Mouse (Mus musculus) liver, embryonic 11.5 days (tissue): Measurements from ENCODE around the gene Efcab5. TPM values are rescaled to one million over a fixed set of nuclear protein-coding genes. Genes with fewer than 3 reads are reported as not detected.

ENCODE experiments used
- ATAC-seq: fragments of 200-750 bp; cut with Nextera tagmentation; replicated peaks from 2 replicates; pipeline ENCODE4 v1.8.0; 2017; ENCODE audit warnings: moderate number of reproducible peaks, mild to moderate bottlenecking, moderate TSS enrichment, moderate library complexity; ENCODE audit not compliant: low FRiP score
- DNase-seq: peaks from one replicate; pipeline ENCODE4 v3.0.0-alpha.2; 2017; ENCODE audit warnings: low spot score
- H3K27ac ChIP-seq: fragments of 300-500 bp; sonication (generic); 2 replicates; pipeline ENCODE4 v1.5.1; 2014; ENCODE audit warnings: mild to moderate bottlenecking, low read depth, low read length, control low read depth
- H3K27me3 ChIP-seq: fragments of 300-500 bp; sonication (generic); replicated peaks from 2 replicates; pipeline ENCODE4 v1.6.1; 2014; ENCODE audit warnings: low read length, mixed read lengths; ENCODE audit not compliant: control insufficient read depth, insufficient read depth
- H3K36me3 ChIP-seq: fragments of 300-500 bp; sonication (generic); 2 replicates; pipeline ENCODE4 v1.6.1; 2014; ENCODE audit warnings: mild to moderate bottlenecking, low read length, moderate library complexity, mixed read lengths; ENCODE audit not compliant: control insufficient read depth, insufficient read depth
- H3K4me1 ChIP-seq: fragments of 300-500 bp; sonication (generic); replicated peaks from 2 replicates; pipeline ENCODE4 v1.6.1; 2014; ENCODE audit warnings: low read length, mixed read lengths; ENCODE audit not compliant: control insufficient read depth, insufficient read depth
- H3K4me2 ChIP-seq: fragments of 300-500 bp; sonication (generic); 2 replicates; pipeline ENCODE4 v1.6.1; 2014; ENCODE audit warnings: mild to moderate bottlenecking, control low read depth, moderate library complexity
- H3K4me3 ChIP-seq: fragments of 300-500 bp; sonication (generic); 2 replicates; pipeline ENCODE4 v1.5.1; 2014; ENCODE audit warnings: low read depth, low read length, control low read depth
- H3K9ac ChIP-seq: fragments of 300-500 bp; sonication (generic); 2 replicates; pipeline ENCODE4 v1.6.1; 2014; ENCODE audit warnings: low read depth, low read length, control low read depth
- H3K9me3 ChIP-seq: fragments of 300-500 bp; sonication (generic); 2 replicates; pipeline ENCODE4 v1.6.1; 2016; ENCODE audit warnings: low read length, inconsistent platforms, mixed read lengths; ENCODE audit not compliant: control insufficient read depth
- WGBS: fragments of 180-500 bp; shearing (Covaris S2); extraction: QIAGEN DNeasy Blood & Tissue Kit; methylation state at CpG from one replicate; pipeline ENCODE4 v1.1.7; 2014; 5-methylcytosine and 5-hydroxymethylcytosine counted together
- polyA plus RNA-seq: library from polyadenylated mRNA; unstranded; fragments of >200 nt; fragmentation: Nextera tagmentation; extraction: Ambion mirVana; gene quantifications from 2 replicates; pipeline ENCODE4 v1.2.1, GENCODE M21; 2014

The Efcab5 gene
- polyA plus RNA-seq, 1 experiment from 2014 or later, result 0.41 TPM

GRCm38 (mm10) chr11:77182616-77183015 is 6.2 kb downstream of the Efcab5 start:
- H3K9me3 ChIP-seq, result no peaks in the 10 kb centered on the region
- DNase-seq, result no peak

GRCm38 (mm10) chr11:77182041-77182440 is 6.7 kb downstream of the Efcab5 start:
- no peak for ATAC-seq
- Histone ChIP-seq H3K4me1 (no peaks in the 10 kb centered on the region), H3K36me3 (no peaks in the 10 kb centered on the region), H3K4me2 (no peak overlapping the region), H3K27ac (no peak overlapping the region), H3K4me3 (no peak overlapping the region), H3K27me3 (no peaks in the 10 kb centered on the region), H3K9me3 (no peaks in the 10 kb centered on the region), H3K9ac (no peak overlapping the region)
- no peak for DNase-seq
- 77% methylated on average over 2 of the region's 2 CpGs for WGBS

More at GRCm38 (mm10) chr11:77182616-77183015, 6.2 kb downstream of the Efcab5 start:
- H3K4me2 ChIP-seq, result no peak overlapping the region
- H3K9ac ChIP-seq, result no peak overlapping the region
- no peak overlapping the region for H3K4me3 ChIP-seq
- H3K27me3 ChIP-seq, result no peaks in the 10 kb centered on the region
- WGBS, result 72% methylated on average over 2 of the region's 2 CpGs
- no peaks in the 10 kb centered on the region for H3K36me3 ChIP-seq
- ATAC-seq, result no peak
- no peak overlapping the region for H3K27ac ChIP-seq
- H3K4me1 ChIP-seq, result no peaks in the 10 kb centered on the region

GRCm38 (mm10) chr11:77181528-77181927 is 7.2 kb downstream of the Efcab5 start:
- H3K4me3 ChIP-seq, result no peak overlapping the region
- ATAC-seq, result no peak
- H3K4me1 ChIP-seq, result no peaks in the 10 kb centered on the region
- no peak overlapping the region for H3K27ac ChIP-seq
- no peaks in the 10 kb centered on the region for H3K27me3 ChIP-seq
- no peaks in the 10 kb centered on the region for H3K9me3 ChIP-seq
- 66% methylated on average over 5 of the region's 5 CpGs for WGBS
- DNase-seq, result no peak
- no peak overlapping the region for H3K9ac ChIP-seq
- H3K36me3 ChIP-seq, result no peaks in the 10 kb centered on the region
- no peak overlapping the region for H3K4me2 ChIP-seq

- 60% methylated on average over 4 of the region's 4 CpGs for WGBS
- Histone ChIP-seq H3K4me2 (no peak overlapping the region), H3K4me1 (no peaks in the 10 kb centered on the region), H3K9me3 (no peaks in the 10 kb centered on the region), H3K9ac (no peak overlapping the region), H3K27me3 (no peaks in the 10 kb centered on the region), H3K36me3 (no peaks in the 10 kb centered on the region), H3K27ac (no peak overlapping the region), H3K4me3 (no peak overlapping the region)
- DNase-seq (no peak), ATAC-seq (no peak)
Observed at GRCm38 (mm10) chr11:77180886-77181285, 7.9 kb downstream of the Efcab5 start.

GRCm38 (mm10) chr11:77179771-77180170 is 9.0 kb downstream of the Efcab5 start:
- DNase-seq, result no peak
- Histone ChIP-seq H3K27me3 (no peaks in the 10 kb centered on the region), H3K27ac (no peak overlapping the region), H3K4me2 (no peak overlapping the region), H3K4me3 (no peak overlapping the region), H3K4me1 (no peaks in the 10 kb centered on the region), H3K36me3 (no peaks in the 10 kb centered on the region), H3K9me3 (no peaks in the 10 kb centered on the region), H3K9ac (no peak overlapping the region)
- WGBS, result 78% methylated on average over 3 of the region's 3 CpGs
- no peak for ATAC-seq

GRCm38 (mm10) chr11:77174531-77174930 is 14.2 kb downstream of the Efcab5 start:
- H3K27me3 ChIP-seq, result no peaks in the 10 kb centered on the region
- no peak overlapping the region for H3K4me3 ChIP-seq
- 74% methylated on average over 7 of the region's 7 CpGs for WGBS
- no peak overlapping the region for H3K4me2 ChIP-seq
- no peak overlapping the region for H3K9ac ChIP-seq
- no peaks in the 10 kb centered on the region for H3K36me3 ChIP-seq
- no peaks in the 10 kb centered on the region for H3K9me3 ChIP-seq
- ATAC-seq, result no peak
- DNase-seq, result no peak
- no peak overlapping the region for H3K27ac ChIP-seq
- no peaks in the 10 kb centered on the region for H3K4me1 ChIP-seq

GRCm38 (mm10) chr11:77173731-77174130 is 15.0 kb downstream of the Efcab5 start:
- H3K27me3 ChIP-seq, result no peaks in the 10 kb centered on the region
- no peaks in the 10 kb centered on the region for H3K36me3 ChIP-seq
- H3K9me3 ChIP-seq, result no peaks in the 10 kb centered on the region
- H3K4me1 ChIP-seq, result no peaks in the 10 kb centered on the region
- H3K4me3 ChIP-seq, result no peak overlapping the region
- ATAC-seq (no peak), DNase-seq (no peak)
- H3K27ac ChIP-seq, result no peak overlapping the region
- 73% methylated on average over 4 of the region's 4 CpGs for WGBS
- no peak overlapping the region for H3K4me2 ChIP-seq
- no peak overlapping the region for H3K9ac ChIP-seq

GRCm38 (mm10) chr11:77160744-77161143 is 28.0 kb downstream of the Efcab5 start:
- H3K27ac ChIP-seq, result no peak overlapping the region
- H3K4me1 ChIP-seq, result 0 out of 2 replicates have a peak, but pooled peaks cover 2% of the 10 kb centered on the region
- no peaks in the 10 kb centered on the region for H3K36me3 ChIP-seq
- no peak overlapping the region for H3K9ac ChIP-seq
- H3K9me3 ChIP-seq, result no peaks in the 10 kb centered on the region
- DNase-seq, result no peak
- no peak overlapping the region for H3K4me3 ChIP-seq
- no peaks in the 10 kb centered on the region for H3K27me3 ChIP-seq
- H3K4me2 ChIP-seq, result no peak overlapping the region
- WGBS, result 65% methylated on average over 1 of the region's 1 CpGs
- ATAC-seq, result no peak

- H3K4me3 ChIP-seq, result no peak overlapping the region
- 0 out of 2 replicates have a peak, but pooled peaks cover 2% of the 10 kb centered on the region for H3K4me1 ChIP-seq
- no peak for DNase-seq
- no peaks in the 10 kb centered on the region for H3K9me3 ChIP-seq
- 67% methylated on average over 9 of the region's 9 CpGs for WGBS
- no peak for ATAC-seq
- H3K36me3 ChIP-seq, result no peaks in the 10 kb centered on the region
- no peak overlapping the region for H3K27ac ChIP-seq
- H3K9ac ChIP-seq, result no peak overlapping the region
- H3K4me2 ChIP-seq, result no peak overlapping the region
- H3K27me3 ChIP-seq, result no peaks in the 10 kb centered on the region
Observed at GRCm38 (mm10) chr11:77160341-77160740, 28.4 kb downstream of the Efcab5 start.
